Mouse (Mus musculus) right cerebral cortex, postnatal 25 days (tissue): ENCODE measurements at regions not wholly inside any gene's neighbourhood (a gene's known extent, or its start where the extent isn't known, plus 50 kb on each side); places are given as distances from the start of the nearest gene placed in this dataset.

Experiments
- DNase-seq: peaks from one replicate; pipeline ENCODE4 v3.0.0; 2022

DNA sequence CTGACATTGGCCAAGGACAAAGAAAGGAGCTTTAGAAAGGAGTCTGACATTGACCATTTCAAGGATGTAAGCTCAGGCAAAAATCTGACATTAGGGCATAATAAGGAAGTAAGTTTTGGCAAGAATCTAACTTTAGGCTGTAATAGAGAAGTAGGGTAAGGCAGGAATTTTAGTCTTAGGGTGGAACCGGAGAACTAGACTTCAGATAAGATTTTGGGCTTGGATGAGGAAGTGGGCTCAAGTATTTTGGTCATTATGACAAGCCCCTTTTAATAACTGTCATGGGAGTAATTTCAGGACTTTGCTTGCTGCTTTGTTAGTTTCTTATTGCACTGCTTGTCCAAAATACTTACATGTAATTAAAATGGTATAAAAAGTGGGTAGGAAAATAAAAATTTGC lies 418.9 kb downstream of the Wdr20rt start:
- no peak for DNase-seq

DNA sequence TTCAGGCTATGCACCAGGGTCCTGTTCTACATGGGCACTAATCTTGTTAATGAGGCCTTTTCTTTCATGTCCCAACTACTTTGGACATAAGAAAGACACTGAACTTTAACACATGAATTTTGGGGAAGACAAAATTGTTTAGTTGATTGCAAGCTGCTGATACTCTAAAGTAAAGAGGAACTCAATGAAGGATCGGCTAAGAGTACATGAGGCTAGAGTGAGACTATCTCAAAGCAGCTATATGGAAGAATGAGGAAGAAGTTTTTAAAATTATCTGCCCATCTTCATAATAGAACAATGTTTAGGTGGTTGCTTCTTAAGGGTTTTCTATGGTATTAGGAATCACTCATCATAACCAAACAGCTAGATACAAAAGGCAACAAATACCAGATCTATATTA lies 431.5 kb downstream of the Wdr20rt start:
- DNase-seq: no peak

GRCm38 (mm10) chr12:65671673-65672072 lies 446.4 kb downstream of the Wdr20rt start:
- no peak for DNase-seq

DNA sequence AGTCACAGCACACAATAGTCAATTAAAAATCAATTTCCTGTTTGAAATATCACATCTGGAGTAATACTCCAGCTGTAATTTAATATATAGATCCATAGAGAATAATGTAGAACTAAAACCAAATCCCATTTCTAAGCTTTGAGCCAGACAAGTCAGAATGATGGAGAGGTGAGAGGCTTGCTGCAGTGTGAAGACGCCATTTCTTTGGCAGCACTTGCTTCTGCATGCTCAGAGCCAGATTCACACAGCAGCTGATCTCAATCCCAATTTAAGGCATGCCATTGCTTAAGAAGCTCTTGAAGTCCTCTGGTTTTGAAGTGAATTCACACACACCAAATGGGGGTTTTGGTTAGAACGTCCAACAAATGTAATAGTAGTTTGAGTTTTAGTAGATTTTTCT lies 447.9 kb downstream of the Wdr20rt start:
- no peak for DNase-seq

- no peak for DNase-seq
Measured at GRCm38 (mm10) chr12:65674916-65675660, 449.8 kb downstream of the Wdr20rt start.

DNA sequence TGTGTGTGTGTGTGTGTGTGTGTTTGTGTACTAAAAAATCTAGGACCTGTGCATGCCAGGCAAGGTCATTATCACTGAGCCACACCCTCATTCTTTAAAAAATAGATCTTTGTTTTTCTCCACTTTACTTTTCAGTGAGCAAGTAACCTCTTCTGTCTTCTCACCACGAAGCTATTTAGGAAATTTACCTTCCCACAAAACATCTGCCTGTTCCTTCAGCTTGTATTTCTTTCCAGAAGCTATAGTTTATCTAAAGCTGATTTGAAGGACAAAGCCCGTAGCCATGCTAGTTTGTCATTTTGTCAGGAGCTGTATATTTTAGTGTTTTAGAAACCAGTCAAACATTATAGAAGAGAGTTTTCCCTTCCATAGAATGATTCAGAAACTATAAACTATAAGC lies 455.0 kb downstream of the Wdr20rt start:
- no peak for DNase-seq

DNA sequence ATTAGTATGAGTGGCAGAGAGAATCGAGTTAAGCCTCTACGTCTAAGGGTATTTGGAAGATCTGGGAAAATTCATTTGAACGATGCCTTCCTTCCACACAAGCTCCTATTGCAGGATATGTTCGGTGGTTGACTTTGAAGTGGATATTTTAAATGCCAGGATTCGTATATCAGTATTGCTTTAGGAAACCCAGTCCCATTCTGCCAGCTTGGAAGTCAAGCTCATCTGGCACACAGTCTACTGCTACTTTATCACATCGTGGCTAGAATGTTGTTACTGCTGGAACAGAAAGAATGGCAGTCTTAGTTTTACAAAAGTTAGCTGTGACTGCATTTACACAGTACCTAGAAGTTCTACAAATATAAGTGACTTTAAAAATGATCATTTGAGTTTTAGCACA lies 456.5 kb downstream of the Wdr20rt start:
- DNase-seq: no peak

- no peak for DNase-seq
Measured at GRCm38 (mm10) chr12:65704985-65705384, 479.7 kb downstream of the Wdr20rt start.

- no peak for DNase-seq
Measured at GRCm38 (mm10) chr12:65712304-65712703, 487.0 kb downstream of the Wdr20rt start.
